Mouse (Mus musculus) ES-E14 (cell line): ENCODE measurements at regions not wholly inside any gene's neighbourhood (a gene's known extent, or its start where the extent isn't known, plus 50 kb on each side); places are given as distances from the start of the nearest gene placed in this dataset.

Experiments used
- CHD2 ChIP-seq: IDR thresholded peaks from 2 replicates; pipeline ENCODE4 v1.6.1; 2014; ENCODE audit warnings: mild to moderate bottlenecking, low read depth, low read length, inconsistent platforms
- ZC3H11A ChIP-seq: IDR thresholded peaks from 2 replicates; pipeline ENCODE4 v1.6.1; 2012; ENCODE audit warnings: low read depth, mild to moderate bottlenecking, inconsistent platforms, low read length, borderline replicate concordance

DNA sequence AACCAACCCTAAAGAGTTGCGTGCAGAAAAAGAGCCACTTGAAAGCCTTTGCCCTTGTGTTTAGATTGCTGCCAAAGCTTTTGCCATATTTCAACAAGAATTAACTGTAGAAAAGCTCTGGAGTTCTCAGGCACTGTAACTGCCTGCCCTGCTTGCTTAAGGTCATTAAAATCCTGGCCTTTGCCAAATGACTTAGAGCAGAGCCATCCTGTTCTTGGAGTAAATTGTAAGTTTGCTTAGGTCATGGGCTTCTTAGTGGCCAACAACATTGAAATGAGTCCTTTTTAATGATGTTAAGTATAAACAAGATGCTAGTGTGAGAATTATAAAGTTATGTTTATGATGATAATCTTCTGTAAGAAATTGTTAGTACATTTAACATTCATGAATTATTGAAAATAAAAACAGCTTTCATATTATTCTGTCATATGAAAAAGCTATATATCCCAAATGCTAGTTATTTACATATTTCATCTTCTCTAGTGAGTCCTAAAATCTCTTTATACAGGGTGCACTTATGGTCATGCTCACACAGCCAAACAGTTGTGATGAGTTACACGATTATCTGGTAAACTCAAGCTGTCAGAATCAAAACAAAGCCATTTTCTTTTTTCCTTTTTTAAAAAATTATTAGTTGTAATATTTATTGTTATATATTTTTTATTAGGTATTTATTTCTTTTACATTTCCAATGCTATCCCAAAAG, 753.4 kb downstream of the Crisp4 start:
- no peak for TF ChIP-seq ZC3H11A
- no peak for TF ChIP-seq CHD2
